Comparison of ENCODE assay signal across 12 mouse cellular contexts in genomic region chr2:116055686-116056620, GRCm38 (mm10). TPM values are rescaled to one million over a fixed set of nuclear protein-coding genes. Genes with fewer than 3 reads are reported as not detected.
DNase-seq lines count a peak whose midpoint lies in the region; ATAC-seq lines count a peak whose summit lies in the region.
"Had no signal": no experiment of that assay in that cellular context is flagged by ENCODE, and none has a peak within 500 bp of the region (broad histone marks: within the 10 kb centered on the region; RNA-seq: fewer than 3 reads in every experiment).

No protein-coding gene starts in this region.

- intact Hi-C loops in heart, postnatal 25 days (cut with DNase I), result no loop called here
- intact Hi-C loops in left cerebral cortex, postnatal 36 days (cut with DNase I), result no loop called here

- no peaks in the 10 kb centered on the region for H3K9me3 ChIP-seq in heart, embryonic 11.5 days (replicated peaks; ENCODE audit: control insufficient read depth, low read length)
- H3K9me3 ChIP-seq in embryonic facial prominence, embryonic 10.5 days, result no peaks in the 10 kb centered on the region
- H3K9me3 ChIP-seq in hindbrain, embryonic 10.5 days, result no peaks in the 10 kb centered on the region
- no peaks in the 10 kb centered on the region for H3K9me3 ChIP-seq in midbrain, embryonic 14.5 days (ENCODE audit: control insufficient read depth, low read length)
- H3K9me3 ChIP-seq: megakaryocyte, embryonic 14.5 days had no signal

- H3K4me1 ChIP-seq in heart, embryonic 11.5 days (ENCODE audit: control insufficient read depth, insufficient read depth, low read length), result peaks cover 54% of the 10 kb centered on the region
- peaks cover 70% of the 10 kb centered on the region for H3K4me1 ChIP-seq in embryonic facial prominence, embryonic 10.5 days
- peaks cover 80% of the 10 kb centered on the region for H3K4me1 ChIP-seq in hindbrain, embryonic 10.5 days (replicated peaks)
- H3K4me1 ChIP-seq in midbrain, embryonic 14.5 days (ENCODE audit: control insufficient read depth, insufficient read depth, low read length), result peaks cover 15% of the 10 kb centered on the region
- H3K4me1 ChIP-seq: megakaryocyte, embryonic 14.5 days had no signal

- peaks cover 3% of the 10 kb centered on the region; the same call in 1 of the 2 replicates for H3K36me3 ChIP-seq in heart, embryonic 11.5 days (ENCODE audit: control insufficient read depth, insufficient read depth, low read length)
- peaks cover 68% of the 10 kb centered on the region for H3K36me3 ChIP-seq in embryonic facial prominence, embryonic 10.5 days (replicated peaks)
- H3K36me3 ChIP-seq in hindbrain, embryonic 10.5 days, result peaks cover 52% of the 10 kb centered on the region
- peaks cover 11% of the 10 kb centered on the region; the same call in 1 of the 2 replicates for H3K36me3 ChIP-seq in midbrain, embryonic 14.5 days (ENCODE audit: control insufficient read depth, insufficient read depth, low read length)

- H3K9ac ChIP-seq in heart, embryonic 11.5 days (ENCODE audit: low read depth, low read length), result no peak overlapping the region
- H3K9ac ChIP-seq in midbrain, embryonic 14.5 days (replicated peaks; ENCODE audit: low read length), result peak overlapping the region; percentile 46

- no peaks in the 10 kb centered on the region for H3K27me3 ChIP-seq in heart, embryonic 11.5 days (ENCODE audit: control insufficient read depth, insufficient read depth, low read length)
- peaks cover 32% of the 10 kb centered on the region for H3K27me3 ChIP-seq in embryonic facial prominence, embryonic 10.5 days (replicated peaks; ENCODE audit: low read depth, poor library complexity, severe bottlenecking)
- peaks cover 20% of the 10 kb centered on the region for H3K27me3 ChIP-seq in hindbrain, embryonic 10.5 days (ENCODE audit: insufficient read depth, poor library complexity, severe bottlenecking)
- no peaks in the 10 kb centered on the region for H3K27me3 ChIP-seq in midbrain, embryonic 14.5 days (ENCODE audit: control insufficient read depth, insufficient read depth, low read length)

- no peak overlapping the region for H3K27ac ChIP-seq in heart, embryonic 11.5 days (ENCODE audit: low read depth, low read length)
- H3K27ac ChIP-seq in embryonic facial prominence, embryonic 10.5 days (replicated peaks), result no peak overlapping the region
- H3K27ac ChIP-seq in hindbrain, embryonic 10.5 days, result no peak overlapping the region; the same call in 1 of the 2 replicates
- peak overlapping the region; percentile 43 for H3K27ac ChIP-seq in midbrain, embryonic 14.5 days (replicated peaks; ENCODE audit: low read depth, low read length)

- no peak for ATAC-seq in heart, embryonic 11.5 days (replicated peaks; ENCODE audit: insufficient number of reproducible peaks, low FRiP score, low TSS enrichment)
- peak; percentile 76; the same call in 1 of the 2 replicates for ATAC-seq in midbrain, embryonic 14.5 days (ENCODE audit: low FRiP score, low TSS enrichment)
- ATAC-seq in megakaryocyte progenitor cell, adult 5-6 weeks (replicated peaks; ENCODE audit: poor library complexity), result no peak

- H3K4me3 ChIP-seq in heart, embryonic 11.5 days (ENCODE audit: low read depth, low read length), result 0 out of 2 replicates have a peak overlapping the region, but pooled peaks have one; percentile 2
- H3K4me3 ChIP-seq in embryonic facial prominence, embryonic 10.5 days, result peak overlapping the region; percentile 89
- H3K4me3 ChIP-seq in hindbrain, embryonic 10.5 days, result peak overlapping the region; percentile 90
- peak overlapping the region; percentile 66 for H3K4me3 ChIP-seq in midbrain, embryonic 14.5 days (replicated peaks; ENCODE audit: low read depth, low read length)
- H3K4me3 ChIP-seq: megakaryocyte, embryonic 14.5 days had no signal

- peak overlapping the region; percentile 55 for H3K4me2 ChIP-seq in heart, embryonic 11.5 days
- H3K4me2 ChIP-seq in midbrain, embryonic 14.5 days (ENCODE audit: low read length), result peak overlapping the region; percentile 59

- WGBS in heart, embryonic 11.5 days (ENCODE audit: insufficient replicate concordance), result 58% methylated on average over 13 of the region's 13 CpGs
- WGBS in embryonic facial prominence, embryonic 10.5 days, result 72% methylated on average over 13 of the region's 13 CpGs
- 55% methylated on average over 13 of the region's 13 CpGs for WGBS in hindbrain, embryonic 10.5 days
- 27% methylated on average over 13 of the region's 13 CpGs for WGBS in midbrain, embryonic 14.5 days

- DNase-seq in heart, postnatal 25 days (ENCODE audit: low spot score), result no peak
- no peak for DNase-seq in embryonic facial prominence, embryonic 10.5 days (ENCODE audit: low spot score)
- no peak for DNase-seq in hindbrain, embryonic 10.5 days (ENCODE audit: low spot score)
- peak; percentile 70 for DNase-seq in midbrain, embryonic 14.5 days
- no peak for DNase-seq in urinary bladder, adult 2 months (ENCODE audit: low spot score)
- DNase-seq in left cerebral cortex, postnatal 36 days (ENCODE audit: low spot score in 2 of 2), result no peak
- DNase-seq: cerebellum, adult 18-20 months; layer of hippocampus, postnatal 36 days; right cerebral cortex, postnatal 14 days had no signal

RNA-seq across cellular contexts. Expression of gene Meis2, which starts 9.7 kb away (rescaled TPM):
- 50.5 and 59.8 TPM in 2 replicates for polyA plus RNA-seq in heart, embryonic 11.5 days (2014; fragmentation: Nextera tagmentation; extraction: Ambion mirVana)
- 10 to 100 TPM; 22.3 to 23.0 TPM for total RNA-seq in heart, postnatal 25 days (2021)
- 67.0 and 71.9 TPM in 2 replicates for polyA plus RNA-seq in embryonic facial prominence, embryonic 10.5 days (2016; fragmentation: Nextera tagmentation; extraction: Ambion mirVana)
- polyA plus RNA-seq in hindbrain, embryonic 10.5 days (2016; fragmentation: Nextera tagmentation; extraction: Ambion mirVana), result 61.3 and 91.1 TPM in 2 replicates
- polyA plus RNA-seq in midbrain, embryonic 14.5 days (2014; fragmentation: Nextera tagmentation; extraction: Ambion mirVana), result 83.1 and 84.9 TPM in 2 replicates
- polyA plus RNA-seq in urinary bladder, adult 2 months (2012; rRNA removed), result 40.7 and 60.6 TPM in 2 replicates
- 100 to 1,000 TPM; 100 to 123 TPM for total RNA-seq in left cerebral cortex, postnatal 36 days (2021)
- total RNA-seq in megakaryocyte progenitor cell, adult 5-6 weeks (2015), result not detected in 2 replicates
- total RNA-seq in megakaryocyte progenitor cell, adult 5-6 weeks (2017), result not detected in 2 replicates

Comparison
In these comparisons a context has a peak if more than half of its experiments do, and no peak if none do; other contexts are left out.
1. H3K4me3 ChIP-seq: peak in every context shown above with its lines; median percentile 90 in hindbrain, embryonic 10.5 days; 89 in embryonic facial prominence, embryonic 10.5 days; 66 in midbrain, embryonic 14.5 days; 2 in heart, embryonic 11.5 days.